Mouse (Mus musculus) myocyte (in vitro differentiated cells): ENCODE measurements around the gene Prpf6. TPM values are rescaled to one million over a fixed set of nuclear protein-coding genes. Genes with fewer than 3 reads are reported as not detected.

Experiments used
- H3K27me3 ChIP-seq: one replicate; pipeline ENCODE4 v1.6.1; 2011; ENCODE audit not compliant: control insufficient read depth, insufficient read depth, insufficient read length
- H3K36me3 ChIP-seq: one replicate; pipeline ENCODE4 v1.6.1; 2011; ENCODE audit not compliant: control insufficient read depth, insufficient read depth
- H3K4me2 ChIP-seq: one replicate; pipeline ENCODE4 v1.6.1; 2011; ENCODE audit warnings: low read depth, control low read depth
- H3K4me3 ChIP-seq: one replicate; pipeline ENCODE4 v1.5.1; 2011; ENCODE audit warnings: mild to moderate bottlenecking, control low read depth, moderate library complexity
- H3K79me2 ChIP-seq: one replicate; pipeline ENCODE4 v1.6.1; 2011; ENCODE audit not compliant: control insufficient read depth, insufficient read depth
- H3ac ChIP-seq: one replicate; pipeline ENCODE4 v1.6.1; 2011; ENCODE audit not compliant: control insufficient read depth, insufficient read length
- CEBPB ChIP-seq: IDR thresholded peaks from 2 replicates; pipeline ENCODE4 v1.6.1; 2011; ENCODE audit warnings: mild to moderate bottlenecking, moderate library complexity; ENCODE audit not compliant: poor library complexity, insufficient read depth, severe bottlenecking
- E2F4 ChIP-seq: IDR thresholded peaks from one replicate; pipeline ENCODE4 v1.6.1; 2011; ENCODE audit warnings: mild to moderate bottlenecking, control low read depth, moderate library complexity; ENCODE audit not compliant: insufficient read depth
- MAX ChIP-seq: IDR thresholded peaks from one replicate; pipeline ENCODE4 v1.6.1; 2011; ENCODE audit warnings: low read depth, mild to moderate bottlenecking, control low read depth
- MYOD1 ChIP-seq, 3 experiments: IDR thresholded peaks; one replicate each; pipeline ENCODE4 v1.6.1; 2011; ENCODE audit warnings: control low read depth in 2 of 3, low read depth in 2 of 3, mild to moderate bottlenecking in 2 of 3, moderate library complexity in 1 of 3; ENCODE audit not compliant: insufficient read length in 2 of 3, control insufficient read depth in 1 of 3
- MYOG ChIP-seq, 3 experiments: IDR thresholded peaks; one replicate each; pipeline ENCODE4 v1.6.1; 2011; ENCODE audit warnings: control low read depth in 2 of 3, low read depth in 2 of 3, mild to moderate bottlenecking in 2 of 3; ENCODE audit not compliant: insufficient read length in 2 of 3, control insufficient read depth in 1 of 3, insufficient read depth in 1 of 3
- POLR2A ChIP-seq: IDR thresholded peaks from one replicate; pipeline ENCODE4 v1.6.1; 2011; ENCODE audit warnings: low read depth, mild to moderate bottlenecking, control low read depth, moderate library complexity; ENCODE audit not compliant: insufficient read length
- POLR2AphosphoS2 ChIP-seq: IDR thresholded peaks from one replicate; pipeline ENCODE4 v1.6.1; 2011; ENCODE audit warnings: low read depth, control low read depth; ENCODE audit not compliant: insufficient read length
- REST ChIP-seq: IDR thresholded peaks from one replicate; pipeline ENCODE4 v1.6.1; 2011; ENCODE audit warnings: mild to moderate bottlenecking, control low read depth, moderate library complexity; ENCODE audit not compliant: insufficient read depth, insufficient read length
- SRF ChIP-seq: IDR thresholded peaks from one replicate; pipeline ENCODE4 v1.6.1; 2011; ENCODE audit warnings: low read depth; ENCODE audit not compliant: control insufficient read depth, insufficient read length
- TCF12 ChIP-seq: IDR thresholded peaks from one replicate; pipeline ENCODE4 v1.6.1; 2011; ENCODE audit warnings: mild to moderate bottlenecking, control low read depth; ENCODE audit not compliant: poor library complexity, insufficient read depth, severe bottlenecking
- TCF3 ChIP-seq: IDR thresholded peaks from one replicate; pipeline ENCODE4 v1.6.1; 2011; ENCODE audit warnings: low read depth, control low read depth; ENCODE audit not compliant: insufficient read length
- USF1 ChIP-seq: IDR thresholded peaks from one replicate; pipeline ENCODE4 v1.6.1; 2011; ENCODE audit warnings: low read depth, mild to moderate bottlenecking, control low read depth, moderate library complexity
- polyA plus RNA-seq: library from polyadenylated mRNA; unstranded; fragments of >200 nt; fragmentation: generic; extraction: Trizol; gene quantifications from one replicate; pipeline ENCODE4 v1.2.1, GENCODE M21; 2012; ENCODE audit warnings: missing spikeins

Gene Prpf6
- polyA plus RNA-seq, 1 experiment: 46.0 TPM

DNA sequence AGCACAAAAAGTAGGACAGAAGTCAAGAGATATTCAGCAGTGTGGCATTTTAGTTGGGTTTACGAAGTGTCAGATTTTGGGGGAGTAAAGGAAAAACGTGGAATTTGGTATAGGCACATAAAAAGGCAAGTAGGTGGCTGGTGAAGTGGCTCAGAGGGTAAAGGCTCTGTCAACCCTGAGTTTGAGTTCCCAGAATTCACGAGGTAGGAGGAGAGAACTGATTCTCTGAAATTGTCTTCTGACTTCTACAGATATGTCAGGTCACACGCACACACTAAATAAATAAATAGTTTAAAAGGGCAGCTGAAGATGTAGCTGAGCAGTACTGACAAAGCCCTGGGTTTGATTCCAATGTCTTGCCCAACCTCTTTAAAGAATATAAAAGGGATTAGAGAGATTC is 10.7 kb downstream of the Prpf6 start:
- H3K4me3 ChIP-seq: peak overlapping the region; percentile 87
- no peaks in the 10 kb centered on the region for H3K36me3 ChIP-seq
- peak overlapping the region; percentile 95 for H3K4me2 ChIP-seq
- no peak overlapping the region for H3ac ChIP-seq
- no peaks in the 10 kb centered on the region for H3K27me3 ChIP-seq
- TF ChIP-seq POLR2AphosphoS2: no peak
- no peak for TF ChIP-seq E2F4
- TF ChIP-seq USF1: no peak
- no peak for TF ChIP-seq REST
- TF ChIP-seq MYOG (IDR thresholded peaks at IDR 0.05; ENCODE audit: control insufficient read depth in 1 of 3, insufficient read depth in 1 of 3, insufficient read length in 2 of 3, low read depth in 2 of 3): no peak
- no peak for TF ChIP-seq CEBPB
- TF ChIP-seq MYOD1 (IDR thresholded peaks at IDR 0.05; ENCODE audit: control insufficient read depth in 1 of 3, insufficient read length in 2 of 3, low read depth in 2 of 3): no peak
- TF ChIP-seq TCF12: no peak
- no peak for TF ChIP-seq MAX
- no peak for TF ChIP-seq POLR2A
- peaks cover 35% of the 10 kb centered on the region for H3K79me2 ChIP-seq

DNA sequence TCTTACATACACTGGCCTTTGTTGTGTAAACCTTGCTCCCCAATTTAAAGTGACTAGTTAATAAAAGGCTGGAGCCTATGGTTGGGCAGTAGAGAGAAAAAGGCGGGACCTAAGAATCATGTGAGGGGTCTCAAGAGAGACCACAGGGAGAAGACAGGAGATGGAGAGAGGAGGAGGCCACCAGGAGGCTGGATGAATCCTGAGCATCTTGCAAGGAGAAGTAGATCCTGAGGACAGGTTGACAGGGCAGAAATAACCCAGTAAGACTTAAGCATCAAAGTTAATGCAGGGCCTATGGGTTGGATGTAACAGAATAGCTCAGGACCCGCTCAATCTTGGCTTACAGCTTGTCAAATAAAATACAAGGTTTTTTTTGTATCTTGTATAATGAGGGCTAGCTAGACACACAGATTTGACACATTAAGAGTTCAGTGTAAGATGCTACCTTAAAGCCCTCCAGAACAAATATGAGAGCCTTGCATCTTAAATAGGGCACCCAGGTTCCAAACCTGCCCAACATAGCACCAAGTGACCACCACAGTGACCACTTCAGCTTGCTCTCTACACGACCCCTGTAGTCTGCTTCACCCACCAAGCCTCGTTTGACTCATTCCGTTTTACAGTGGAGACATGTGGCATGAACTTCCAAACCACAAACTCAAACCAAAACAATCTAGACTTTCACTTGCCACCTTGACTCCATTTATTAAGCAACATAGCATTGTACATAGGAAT is 27.3 kb downstream of the Prpf6 start:
- H3K36me3 ChIP-seq: peaks cover 31% of the 10 kb centered on the region

DNA sequence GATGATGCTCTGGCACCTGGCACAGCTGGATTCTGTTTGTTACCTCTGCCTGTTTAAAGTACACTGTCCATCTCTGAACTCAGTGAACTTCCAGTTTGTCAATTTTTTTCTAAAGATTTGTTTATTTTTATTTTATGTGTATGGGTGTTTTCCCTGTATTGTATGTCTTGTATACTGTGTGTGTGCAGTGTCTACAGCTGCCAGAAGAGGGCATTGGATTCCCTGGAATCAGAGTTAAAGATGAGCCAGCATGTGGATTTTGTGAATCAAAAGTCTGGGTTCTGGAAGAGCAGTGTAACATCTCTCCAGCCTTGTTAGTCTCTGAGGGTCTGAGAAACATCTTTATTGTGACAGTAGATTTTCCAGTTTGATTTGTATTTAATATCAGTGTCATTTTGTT is 31.7 kb downstream of the Prpf6 start:
- Histone ChIP-seq H3K79me2 (no peaks in the 10 kb centered on the region), H3ac (no peak overlapping the region), H3K36me3 (peaks cover 35% of the 10 kb centered on the region), H3K27me3 (no peaks in the 10 kb centered on the region), H3K4me2 (no peak overlapping the region), H3K4me3 (no peak overlapping the region)
- no peak for TF ChIP-seq MYOD1 (IDR thresholded peaks at IDR 0.05; ENCODE audit: control insufficient read depth in 1 of 3, insufficient read length in 2 of 3, low read depth in 2 of 3)
- no peak for TF ChIP-seq TCF3
- TF ChIP-seq POLR2AphosphoS2: no peak
- no peak for TF ChIP-seq CEBPB
- no peak for TF ChIP-seq POLR2A
- TF ChIP-seq MYOG (IDR thresholded peaks at IDR 0.05; ENCODE audit: control insufficient read depth in 1 of 3, insufficient read depth in 1 of 3, insufficient read length in 2 of 3, low read depth in 2 of 3): no peak
- no peak for TF ChIP-seq E2F4
- no peak for TF ChIP-seq TCF12
- no peak for TF ChIP-seq USF1
- TF ChIP-seq SRF: no peak
- TF ChIP-seq REST: no peak
- TF ChIP-seq MAX: no peak

More for the DNA sequence above, 27.3 kb downstream of the Prpf6 start:
- H3ac ChIP-seq: no peak overlapping the region
- no peaks in the 10 kb centered on the region for H3K27me3 ChIP-seq
- no peak for TF ChIP-seq E2F4
- no peak for TF ChIP-seq MYOD1 (IDR thresholded peaks at IDR 0.05; ENCODE audit: control insufficient read depth in 1 of 3, insufficient read length in 2 of 3, low read depth in 2 of 3)
- no peak for TF ChIP-seq SRF
- TF ChIP-seq POLR2A: no peak
- TF ChIP-seq REST: no peak
- no peak for TF ChIP-seq USF1
- no peak for TF ChIP-seq CEBPB
- no peak for TF ChIP-seq MYOG (IDR thresholded peaks at IDR 0.05; ENCODE audit: control insufficient read depth in 1 of 3, insufficient read depth in 1 of 3, insufficient read length in 2 of 3, low read depth in 2 of 3)
- TF ChIP-seq POLR2AphosphoS2: no peak
- no peak for TF ChIP-seq TCF12
- no peak for TF ChIP-seq MAX
- TF ChIP-seq TCF3: no peak
- H3K79me2 ChIP-seq: no peaks in the 10 kb centered on the region
- no peak overlapping the region for H3K4me3 ChIP-seq
- H3K4me2 ChIP-seq: no peak overlapping the region

DNA sequence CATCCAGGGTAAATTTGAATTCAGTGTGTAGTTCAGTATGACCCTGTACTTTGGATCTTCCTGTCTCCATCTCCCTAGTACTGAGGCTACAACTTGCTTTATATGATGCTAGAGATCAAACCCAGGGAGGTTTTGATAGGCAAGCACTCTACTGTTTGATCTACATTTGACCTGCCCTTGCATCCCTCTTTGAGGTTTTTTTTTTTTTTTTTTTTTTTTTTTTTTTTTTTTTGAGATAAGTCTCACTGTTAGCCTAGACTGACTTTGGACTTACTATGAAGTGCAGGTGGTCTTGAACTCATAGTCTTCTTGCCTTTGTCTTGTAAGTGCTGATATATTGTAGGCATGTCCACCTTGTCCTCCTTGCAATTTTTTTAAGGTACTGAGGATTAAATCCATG is 36.8 kb downstream of the Prpf6 start:
- Histone ChIP-seq H3K79me2 (no peaks in the 10 kb centered on the region), H3K4me2 (no peak overlapping the region), H3ac (no peak overlapping the region), H3K4me3 (no peak overlapping the region), H3K27me3 (no peaks in the 10 kb centered on the region), H3K36me3 (peaks cover 19% of the 10 kb centered on the region)
- TF ChIP-seq MYOD1 (IDR thresholded peaks at IDR 0.05; ENCODE audit: control insufficient read depth in 1 of 3, insufficient read length in 2 of 3, low read depth in 2 of 3) (no peak), MYOG (IDR thresholded peaks at IDR 0.05; ENCODE audit: control insufficient read depth in 1 of 3, insufficient read depth in 1 of 3, insufficient read length in 2 of 3, low read depth in 2 of 3) (no peak), MAX (no peak), USF1 (no peak), TCF3 (no peak), SRF (no peak), CEBPB (no peak)

DNA sequence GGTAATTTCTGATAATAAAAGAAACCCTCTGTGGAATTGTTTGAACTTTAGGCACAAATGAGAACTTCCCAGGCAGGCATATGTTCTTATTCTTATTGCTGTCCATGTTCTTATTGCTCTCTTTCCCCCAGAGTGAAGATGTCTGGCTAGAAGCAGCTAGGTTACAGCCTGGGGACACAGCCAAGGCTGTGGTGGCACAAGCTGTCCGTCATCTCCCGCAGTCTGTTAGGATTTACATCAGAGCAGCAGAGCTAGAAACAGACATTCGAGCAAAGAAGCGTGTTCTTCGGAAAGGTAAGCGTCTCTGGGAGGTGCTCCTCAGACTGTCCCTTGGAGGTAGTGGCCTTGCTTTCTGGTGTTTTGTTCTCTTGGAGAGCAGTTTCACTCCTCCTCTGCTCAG is 41.0 kb downstream of the Prpf6 start:
- Histone ChIP-seq H3K4me3 (no peak overlapping the region), H3K27me3 (no peaks in the 10 kb centered on the region), H3ac (no peak overlapping the region), H3K4me2 (no peak overlapping the region), H3K79me2 (no peaks in the 10 kb centered on the region), H3K36me3 (peaks cover 47% of the 10 kb centered on the region)
- TF ChIP-seq SRF (no peak), TCF12 (no peak), MYOD1 (IDR thresholded peaks at IDR 0.05; ENCODE audit: control insufficient read depth in 1 of 3, insufficient read length in 2 of 3, low read depth in 2 of 3) (no peak), MAX (no peak), REST (no peak), POLR2AphosphoS2 (no peak), CEBPB (no peak), USF1 (no peak)
